Mouse (Mus musculus): ENCODE measurements around the gene Pxk.

- TF ChIP-seq CTCF (IDR thresholded peaks at IDR 0.05; ENCODE audit: control insufficient read depth, insufficient read depth, insufficient read length) (no peak), MAX (IDR thresholded peaks at IDR 0.05) (no peak)
Measured at GRCm38 (mm10) chr14:8200769-8201168, 102.8 kb downstream of the Pxk start.

Measured in C2C12 (cell line).